In the genomic region with DNA sequence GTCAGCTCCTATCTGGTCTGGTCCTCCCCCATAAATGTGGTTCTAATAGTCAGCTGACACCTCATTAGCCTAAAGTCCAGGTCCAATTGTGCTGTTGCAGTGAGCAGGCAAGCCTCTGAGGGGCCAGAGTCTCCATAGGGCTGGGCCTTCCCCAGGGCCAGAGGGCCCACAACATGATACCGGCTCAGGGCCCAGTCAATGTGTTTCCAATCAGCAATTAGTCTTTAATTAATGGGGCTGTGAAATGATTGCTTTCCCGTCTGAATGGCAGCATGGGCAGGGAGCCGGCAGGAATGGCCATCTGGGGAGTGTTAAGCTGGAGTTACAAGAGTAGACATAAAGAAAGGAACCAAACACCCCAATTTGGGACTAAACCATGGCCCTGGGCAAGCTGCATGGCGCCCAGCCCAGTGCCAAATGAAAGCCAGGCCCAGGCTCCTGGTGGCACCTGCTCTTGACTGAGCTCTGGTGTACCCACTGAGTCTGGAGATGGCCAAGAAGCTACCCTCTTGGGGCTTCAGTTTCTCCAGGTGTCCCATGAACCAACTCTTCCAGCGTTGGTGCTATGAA, we compare ENCODE assay signal across 15 mouse cellular contexts.
"Had no signal": no experiment of that assay in that cellular context is flagged by ENCODE, and none has a peak within 500 bp of the region (broad histone marks: within the 10 kb centered on the region; RNA-seq: fewer than 3 reads in every experiment).

No protein-coding gene starts in this region.

- H3K4me2 ChIP-seq: limb, embryonic 15.5 days; liver, embryonic 12.5 days; lung, embryonic 14.5 days had no signal

- H3K36me3 ChIP-seq: limb, embryonic 15.5 days; liver, embryonic 12.5 days; midbrain, embryonic 10.5 days had no signal

- H3K27ac ChIP-seq: kidney, postnatal 0 days; limb, embryonic 15.5 days; liver, embryonic 12.5 days; midbrain, embryonic 10.5 days had no signal

- DNase-seq: kidney, postnatal 36 days; layer of hippocampus, adult 9-11 months; layer of hippocampus, postnatal 36 days; lung, embryonic 14.5 days; lung, postnatal 10 days; lung, postnatal 4 days; midbrain, embryonic 14.5 days; spleen, adult 18-20 months; thymus, adult 18-20 months; thymus, postnatal 14 days had no signal

- H3K4me1 ChIP-seq: liver, embryonic 12.5 days; midbrain, embryonic 10.5 days had no signal

- H3K9me3 ChIP-seq: limb, embryonic 15.5 days; liver, embryonic 12.5 days; midbrain, embryonic 10.5 days had no signal

- H3K4me3 ChIP-seq: limb, embryonic 15.5 days; liver, embryonic 12.5 days; midbrain, embryonic 10.5 days; myocyte had no signal

- H3K9ac ChIP-seq: limb, embryonic 15.5 days; liver, embryonic 12.5 days; lung, embryonic 14.5 days had no signal

- ATAC-seq: liver, embryonic 12.5 days had no signal
